Mouse (Mus musculus): ENCODE measurements around the gene Rapgef4. TPM values are rescaled to one million over a fixed set of nuclear protein-coding genes. Genes with fewer than 3 reads are reported as not detected.

The Rapgef4 gene
- total and polyA plus RNA-seq, 3 experiments, result 15.3 to 38.9 (median 25.4) TPM

DNA sequence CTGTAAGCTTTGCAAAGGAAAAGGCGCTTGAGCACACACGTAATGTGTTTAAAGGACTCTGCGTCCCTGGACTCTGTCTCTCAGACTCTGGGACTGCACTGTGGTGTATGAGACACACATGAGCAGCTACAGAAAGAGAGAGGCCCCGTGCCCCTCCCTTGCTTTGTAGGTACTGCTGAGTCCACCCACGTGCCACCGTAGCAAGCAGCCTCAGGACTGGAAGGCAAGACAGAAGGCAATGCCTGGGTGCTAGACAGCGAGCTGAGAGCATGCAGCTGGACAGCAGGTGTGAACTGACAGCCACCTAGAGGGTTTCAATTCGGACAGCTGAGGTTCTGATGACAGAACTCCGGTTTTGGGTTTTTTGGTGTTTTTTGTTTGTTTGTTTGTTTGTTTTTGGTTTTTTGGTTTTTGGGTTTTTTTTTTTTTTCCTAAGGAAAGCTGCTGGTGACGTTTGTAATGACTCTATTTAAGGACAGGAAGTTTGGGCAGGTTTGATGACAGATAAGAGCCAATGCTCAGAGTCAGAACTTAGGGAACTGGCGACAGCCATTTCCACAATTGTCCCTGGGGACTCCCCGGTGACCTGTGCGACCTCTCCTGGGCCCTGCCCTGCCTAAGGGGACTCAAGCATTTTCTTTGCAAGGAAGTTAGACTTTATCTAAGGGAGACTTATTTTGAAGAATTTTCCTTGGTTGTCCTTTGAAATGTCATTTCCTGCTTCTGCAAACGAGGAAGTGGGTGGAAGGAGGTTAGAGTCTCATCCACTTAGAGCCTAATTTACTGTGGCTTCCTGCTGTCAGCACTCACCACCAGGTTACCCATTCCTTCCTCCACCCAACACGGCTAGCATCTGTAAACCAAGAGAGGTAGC is 136.3 kb downstream of the Rapgef4 start:
- Histone ChIP-seq H3K27me3 (ENCODE audit: control insufficient read depth, insufficient read depth, low read length) (no peaks in the 10 kb centered on the region), H3K79me2 (replicated peaks; ENCODE audit: control insufficient read depth, insufficient read depth, low read length) (no peaks in the 10 kb centered on the region), H3K4me3 (no peak overlapping the region), H3K4me1 (ENCODE audit: control insufficient read depth, insufficient read depth, low read length) (peaks cover 28% of the 10 kb centered on the region), H3K27ac (peak overlapping the region; percentile 92), H3K9ac (ENCODE audit: low read depth, low read length) (peak overlapping the region; percentile 36), H3K36me3 (ENCODE audit: control insufficient read depth, insufficient read depth, low read length) (peaks cover 21% of the 10 kb centered on the region)
- peak; percentile 78 to 86 for DNase-seq
- intact Hi-C loops (cut with DNase I), result loop anchor here (2.0 kb wide), 1 partner anchor 63 kb away; no protein-coding TSS in a partner anchor
- 0 out of 2 replicates have a peak, but pooled peaks have one; percentile 13 for TF ChIP-seq CTCF (IDR thresholded peaks at IDR 0.05)
- 0 out of 2 replicates have a peak, but pooled peaks have one; percentile 45 for TF ChIP-seq EP300 (IDR thresholded peaks at IDR 0.05; ENCODE audit: insufficient read depth, low read depth, low read length)
- TF ChIP-seq POLR2A (IDR thresholded peaks at IDR 0.05; ENCODE audit: insufficient read depth, low read depth, low read length), result 0 out of 2 replicates have a peak, but pooled peaks have one; percentile 39
- WGBS, result 33% methylated on average over 15 of the region's 15 CpGs

DNA sequence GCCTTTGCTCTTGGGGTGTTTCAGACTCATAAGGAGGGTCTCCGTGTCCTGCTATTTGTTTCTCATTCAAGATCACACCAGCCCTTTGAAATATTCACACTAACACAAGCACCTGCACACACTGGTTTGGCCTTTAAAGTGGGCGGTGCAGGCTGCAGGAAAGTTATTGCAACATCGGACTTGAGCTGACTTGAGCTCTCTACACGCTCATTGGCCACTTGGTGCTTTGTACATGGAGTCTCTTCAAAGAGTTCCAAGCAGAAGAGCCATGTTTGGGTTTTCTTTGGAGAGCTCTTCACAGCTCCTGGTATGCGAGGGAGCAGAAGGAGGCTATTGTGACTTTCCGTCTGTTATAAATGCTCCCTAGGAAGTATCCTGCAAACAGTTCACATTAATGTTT is 139.2 kb downstream of the Rapgef4 start:
- 80% methylated on average over 6 of the region's 6 CpGs for WGBS
- intact Hi-C loops (cut with DNase I), result no loop called here
- no peak for TF ChIP-seq POLR2A (IDR thresholded peaks at IDR 0.05; ENCODE audit: insufficient read depth, low read depth, low read length)
- no peak for TF ChIP-seq CTCF (IDR thresholded peaks at IDR 0.05)
- no peak for TF ChIP-seq EP300 (IDR thresholded peaks at IDR 0.05; ENCODE audit: insufficient read depth, low read depth, low read length)
- Histone ChIP-seq H3K36me3 (ENCODE audit: control insufficient read depth, insufficient read depth, low read length) (peaks cover 9% of the 10 kb centered on the region), H3K4me3 (no peak overlapping the region), H3K79me2 (replicated peaks; ENCODE audit: control insufficient read depth, insufficient read depth, low read length) (no peaks in the 10 kb centered on the region), H3K27me3 (ENCODE audit: control insufficient read depth, insufficient read depth, low read length) (no peaks in the 10 kb centered on the region), H3K4me1 (ENCODE audit: control insufficient read depth, insufficient read depth, low read length) (peaks cover 20% of the 10 kb centered on the region), H3K27ac (no peak overlapping the region), H3K9ac (ENCODE audit: low read depth, low read length) (no peak overlapping the region)
- no peak for DNase-seq

DNA sequence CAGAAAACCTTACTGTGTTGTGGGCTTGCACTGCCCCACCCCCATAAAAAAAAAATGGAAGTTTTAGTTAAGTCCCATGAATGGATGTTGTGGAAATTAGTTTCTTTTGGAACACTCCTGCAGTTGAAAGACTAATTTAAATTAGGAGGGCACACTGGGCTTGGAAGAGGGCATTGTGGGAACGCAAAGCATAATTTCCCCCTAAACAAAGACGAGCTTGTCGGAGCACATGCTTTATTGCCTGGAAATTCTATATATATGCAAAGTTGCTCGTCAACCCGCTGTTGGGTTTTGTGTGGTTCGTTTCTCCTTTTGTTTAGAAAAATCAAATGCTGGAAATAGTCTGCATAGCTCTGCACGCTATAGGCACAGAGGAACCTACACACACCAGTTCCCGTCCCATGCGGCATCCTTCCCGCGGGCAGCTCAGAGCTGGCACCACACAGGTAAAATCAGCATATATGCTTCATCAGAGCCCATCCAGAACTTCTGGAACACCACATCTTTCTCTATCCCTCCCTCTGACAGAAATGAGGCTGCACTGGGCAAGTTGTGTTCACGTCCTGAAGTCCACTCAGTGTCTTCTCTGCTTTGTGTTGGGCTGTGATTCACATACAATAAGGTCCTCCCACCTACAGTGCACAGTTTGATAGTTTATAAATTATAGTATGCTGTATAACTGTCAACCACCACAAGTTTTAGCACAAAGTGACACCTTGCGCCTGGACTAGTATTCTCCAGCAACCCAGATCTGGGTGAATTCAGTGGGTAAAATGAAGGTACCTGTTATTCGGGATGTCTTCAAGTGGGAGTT is 141.6 kb downstream of the Rapgef4 start:
- no peaks in the 10 kb centered on the region for H3K27me3 ChIP-seq (ENCODE audit: control insufficient read depth, insufficient read depth, low read length)
- 97% methylated on average over 14 of the region's 14 CpGs for WGBS
- H3K4me3 ChIP-seq, result no peak overlapping the region
- no peaks in the 10 kb centered on the region for H3K79me2 ChIP-seq (replicated peaks; ENCODE audit: control insufficient read depth, insufficient read depth, low read length)
- no peak overlapping the region for H3K9ac ChIP-seq (ENCODE audit: low read depth, low read length)
- no peak for DNase-seq
- peaks cover 2% of the 10 kb centered on the region; the same call in 1 of the 2 replicates for H3K36me3 ChIP-seq (ENCODE audit: control insufficient read depth, insufficient read depth, low read length)
- no peak for TF ChIP-seq CTCF (IDR thresholded peaks at IDR 0.05)
- TF ChIP-seq EP300 (IDR thresholded peaks at IDR 0.05; ENCODE audit: insufficient read depth, low read depth, low read length), result no peak
- TF ChIP-seq POLR2A (IDR thresholded peaks at IDR 0.05; ENCODE audit: insufficient read depth, low read depth, low read length), result no peak
- H3K27ac ChIP-seq, result no peak overlapping the region
- peaks cover 19% of the 10 kb centered on the region for H3K4me1 ChIP-seq (ENCODE audit: control insufficient read depth, insufficient read depth, low read length)
- intact Hi-C loops (cut with DNase I), result no loop called here

DNA sequence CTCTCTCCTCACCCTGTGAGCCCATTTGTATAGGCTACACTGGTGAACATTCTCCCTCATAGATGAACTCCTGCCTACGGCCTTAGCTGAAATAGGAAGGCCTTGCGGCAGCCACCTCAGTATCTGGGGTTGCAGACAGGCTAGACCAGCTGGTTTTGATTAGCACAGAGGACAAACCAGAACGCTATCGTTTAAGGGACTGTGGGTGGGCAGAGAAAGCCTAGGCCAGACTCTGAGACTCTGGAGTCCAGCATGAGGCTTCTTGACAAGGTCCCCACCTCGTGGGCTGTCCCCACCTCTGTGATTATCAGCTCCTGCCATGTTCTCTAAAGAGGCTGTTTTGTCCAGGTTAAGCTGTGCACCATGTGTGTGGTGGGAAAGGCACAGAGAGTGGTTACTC is 142.8 kb downstream of the Rapgef4 start:
- 64% methylated on average over 5 of the region's 5 CpGs for whole genome bisulfite sequencing
- TF ChIP-seq CTCF (IDR thresholded peaks at IDR 0.05) (no peak), POLR2A (IDR thresholded peaks at IDR 0.05; ENCODE audit: insufficient read depth, low read depth, low read length) (no peak), EP300 (IDR thresholded peaks at IDR 0.05; ENCODE audit: insufficient read depth, low read depth, low read length) (no peak)
- no peaks in the 10 kb centered on the region for H3K36me3 ChIP-seq (ENCODE audit: control insufficient read depth, insufficient read depth, low read length)
- no peak overlapping the region for H3K9ac ChIP-seq (ENCODE audit: low read depth, low read length)
- intact Hi-C loops (cut with DNase I), result no loop called here
- DNase-seq, result no peak
- peak overlapping the region; percentile 47 for H3K27ac ChIP-seq
- no peaks in the 10 kb centered on the region for H3K79me2 ChIP-seq (replicated peaks; ENCODE audit: control insufficient read depth, insufficient read depth, low read length)
- no peak overlapping the region for H3K4me3 ChIP-seq
- H3K4me1 ChIP-seq (ENCODE audit: control insufficient read depth, insufficient read depth, low read length), result peaks cover 14% of the 10 kb centered on the region
- H3K27me3 ChIP-seq (ENCODE audit: control insufficient read depth, insufficient read depth, low read length), result no peaks in the 10 kb centered on the region

DNA sequence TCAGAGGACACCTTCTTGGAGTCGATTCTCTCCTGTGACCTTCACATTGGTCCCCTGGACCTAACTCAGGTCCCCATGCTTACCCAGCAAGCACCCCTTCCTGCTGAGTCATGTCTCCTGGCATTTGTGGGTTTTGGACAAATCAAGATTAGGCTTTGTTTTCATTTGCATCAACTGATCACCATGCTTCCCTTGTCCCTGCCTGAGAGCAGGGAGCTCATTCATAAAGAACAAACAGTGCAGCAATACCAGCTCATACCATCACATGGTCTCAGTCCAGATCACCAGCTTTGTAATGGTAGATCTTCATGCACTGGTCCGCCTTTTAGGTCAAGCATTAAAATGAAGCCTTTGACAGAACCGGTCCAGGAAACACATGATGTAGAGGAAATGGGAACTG is 144.7 kb downstream of the Rapgef4 start:
- Histone ChIP-seq H3K9ac (ENCODE audit: low read depth, low read length) (no peak overlapping the region), H3K79me2 (replicated peaks; ENCODE audit: control insufficient read depth, insufficient read depth, low read length) (no peaks in the 10 kb centered on the region), H3K36me3 (ENCODE audit: control insufficient read depth, insufficient read depth, low read length) (no peaks in the 10 kb centered on the region), H3K4me1 (ENCODE audit: control insufficient read depth, insufficient read depth, low read length) (peaks cover 14% of the 10 kb centered on the region), H3K4me3 (no peak overlapping the region), H3K27me3 (ENCODE audit: control insufficient read depth, insufficient read depth, low read length) (no peaks in the 10 kb centered on the region), H3K27ac (no peak overlapping the region)
- intact Hi-C loops (cut with DNase I), result no loop called here
- TF ChIP-seq EP300 (IDR thresholded peaks at IDR 0.05; ENCODE audit: insufficient read depth, low read depth, low read length), result no peak
- TF ChIP-seq CTCF (IDR thresholded peaks at IDR 0.05), result no peak
- TF ChIP-seq POLR2A (IDR thresholded peaks at IDR 0.05; ENCODE audit: insufficient read depth, low read depth, low read length), result no peak
- 46% methylated on average over 3 of the region's 3 CpGs for WGBS
- DNase-seq, result no peak

Measured in heart, adult 2 months (tissue).